Mouse (Mus musculus) embryo, embryonic 10.5 days (tissue): Measurements from ENCODE around the gene Gm49380.
"Not testable (repeated sequence)": the region's sequence is repeated elsewhere in the genome, so short reads cannot be mapped to it uniquely, and the experiment has no call there.

Experiments used
- DNase-seq: peaks from one replicate; pipeline ENCODE4 v3.0.0-alpha.2; 2015; ENCODE audit warnings: low spot score

Gene Gm49380

DNA sequence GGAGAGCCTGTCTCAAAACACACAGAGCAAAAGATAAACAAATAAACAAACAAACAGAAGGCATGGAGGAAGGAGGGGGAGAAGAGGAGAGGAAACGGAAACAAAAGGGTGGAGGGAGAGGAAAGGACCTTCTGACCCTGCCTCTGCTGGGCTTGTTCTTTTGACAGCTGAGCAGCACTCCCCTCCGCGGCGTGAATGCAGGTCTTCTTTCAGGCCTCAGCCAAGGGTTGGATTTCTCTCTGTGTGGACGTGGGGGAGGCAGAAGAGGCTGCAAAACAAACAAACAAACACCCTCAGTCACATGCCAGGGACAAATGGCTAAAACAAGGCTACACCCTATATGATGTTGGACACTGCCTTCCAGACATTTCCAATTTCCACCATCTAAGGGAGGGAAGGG, 11.7 kb upstream of the Gm49380 start:
- DNase-seq = no peak

DNA sequence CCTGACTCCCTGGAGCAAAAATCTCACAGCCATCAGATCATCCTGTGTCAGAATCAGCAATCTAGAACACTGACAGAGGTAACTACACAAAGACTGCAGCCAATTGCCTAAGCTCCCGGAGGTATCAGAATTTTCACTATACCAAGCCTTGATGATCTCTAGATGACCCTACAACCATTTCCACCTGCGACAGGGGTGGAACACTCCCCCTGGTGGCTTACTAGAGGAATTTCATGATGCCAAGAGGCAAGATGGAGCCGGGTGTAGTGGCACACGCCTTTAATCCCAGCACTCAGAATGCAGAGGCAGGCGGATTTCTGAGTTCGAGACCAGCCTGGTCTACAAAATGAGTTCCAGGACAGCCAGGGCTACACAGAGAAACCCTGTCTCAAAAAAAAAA, 11.0 kb upstream of the Gm49380 start:
- DNase-seq = no peak

DNA sequence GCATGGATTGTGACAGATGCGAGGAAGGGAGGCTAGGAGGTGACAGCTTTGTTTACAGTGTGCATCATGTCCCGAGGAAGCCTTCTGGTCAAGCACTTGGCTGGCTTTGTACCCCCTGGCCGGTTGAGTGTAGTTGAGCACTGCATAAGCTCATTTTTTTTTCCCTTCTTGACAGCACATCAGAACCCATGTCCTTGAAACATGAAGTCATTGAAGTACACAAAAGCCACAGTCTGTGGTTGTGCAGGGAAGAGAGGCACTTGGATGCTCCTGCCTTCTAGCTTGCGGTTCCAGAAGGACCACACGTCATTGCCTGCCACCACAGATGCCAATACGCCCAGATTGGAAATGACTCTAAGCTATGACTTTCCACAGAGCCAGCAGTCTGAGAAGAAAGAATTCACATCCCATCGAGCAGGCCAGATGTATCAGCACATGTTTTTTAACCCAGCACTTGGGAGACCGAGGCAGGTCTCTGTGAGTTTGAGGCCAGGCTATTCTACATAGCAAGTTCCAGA, 6.7 kb upstream of the Gm49380 start:
- no peak for DNase-seq

DNA sequence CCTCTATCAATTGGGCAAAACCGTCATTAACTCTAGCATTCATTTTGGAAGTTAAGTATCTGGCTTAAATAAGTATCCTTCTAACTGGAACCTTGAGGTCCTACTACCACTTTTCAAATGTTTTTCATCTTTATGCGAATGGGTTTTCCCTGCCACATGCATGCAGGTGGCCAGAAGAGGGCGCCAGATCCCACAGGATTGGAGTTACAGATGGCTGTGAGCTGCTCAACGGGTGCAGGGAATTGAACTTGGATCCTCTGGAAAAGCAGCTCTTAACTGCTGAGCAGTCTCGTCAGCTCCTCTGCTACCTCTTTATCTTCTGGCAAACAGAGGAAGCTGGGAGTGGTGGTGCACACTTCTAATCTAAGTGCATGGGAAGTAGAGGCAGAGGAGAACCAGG, 5.7 kb upstream of the Gm49380 start:
- no peak for DNase-seq

DNA sequence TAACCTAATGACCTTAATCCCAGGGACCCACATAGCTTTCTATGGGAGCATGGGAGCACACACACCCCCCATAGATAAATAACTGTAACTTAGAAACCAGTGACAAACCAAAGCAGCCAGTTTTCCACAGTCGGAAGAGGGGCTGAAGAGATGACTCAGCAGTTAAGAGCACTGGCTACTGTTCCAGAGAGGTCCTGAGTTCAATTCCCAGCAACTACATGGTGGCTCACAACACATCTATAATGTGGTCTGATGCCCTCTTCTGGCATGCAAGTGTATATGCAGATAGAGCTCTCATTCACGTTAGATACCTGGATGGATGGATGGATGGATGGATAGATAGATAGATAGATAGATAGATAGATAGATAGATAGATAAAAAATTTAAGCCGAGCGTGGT, 2.9 kb upstream of the Gm49380 start:
- DNase-seq = no peak

DNA sequence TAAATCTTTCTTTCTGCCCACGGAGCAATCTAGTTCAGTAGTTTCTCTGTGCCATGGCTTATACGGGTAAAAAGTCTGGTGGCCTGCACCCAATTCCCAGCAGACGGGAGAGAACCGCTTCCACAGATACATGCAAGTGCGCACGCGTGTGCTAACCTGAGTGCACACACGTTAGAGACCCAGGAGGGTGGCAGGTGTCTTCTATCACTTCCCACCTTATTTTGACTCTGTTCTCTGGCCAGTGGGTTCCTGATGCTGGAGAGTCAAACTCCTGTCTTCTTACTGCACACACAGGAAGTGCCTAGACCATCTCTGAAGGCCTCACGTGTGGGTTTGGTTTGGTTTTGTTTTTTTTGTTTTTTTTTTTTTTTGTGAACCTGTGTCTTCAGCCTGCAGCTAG, 2.3 kb upstream of the Gm49380 start:
- no peak for DNase-seq

DNA sequence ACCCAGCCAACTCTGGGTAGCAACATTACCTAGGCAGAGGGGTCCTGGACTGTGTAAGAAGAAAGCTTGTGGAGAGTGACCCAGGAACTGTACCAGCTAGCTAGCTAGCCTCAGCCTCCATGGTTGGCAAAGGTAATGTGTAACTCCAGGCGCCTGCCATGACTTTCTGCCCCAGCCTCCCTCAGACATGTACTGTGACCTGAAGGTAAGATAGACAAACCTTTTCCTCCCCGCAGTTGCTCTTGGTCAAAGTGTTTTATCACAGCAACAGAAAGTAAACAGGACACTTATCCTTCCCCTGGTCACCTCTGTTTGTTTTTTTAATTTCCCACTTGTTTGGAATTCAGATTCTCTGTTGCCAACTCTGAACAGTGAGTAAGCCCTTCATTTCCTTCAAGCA, 1.2 kb upstream of the Gm49380 start:
- no peak for DNase-seq

DNA sequence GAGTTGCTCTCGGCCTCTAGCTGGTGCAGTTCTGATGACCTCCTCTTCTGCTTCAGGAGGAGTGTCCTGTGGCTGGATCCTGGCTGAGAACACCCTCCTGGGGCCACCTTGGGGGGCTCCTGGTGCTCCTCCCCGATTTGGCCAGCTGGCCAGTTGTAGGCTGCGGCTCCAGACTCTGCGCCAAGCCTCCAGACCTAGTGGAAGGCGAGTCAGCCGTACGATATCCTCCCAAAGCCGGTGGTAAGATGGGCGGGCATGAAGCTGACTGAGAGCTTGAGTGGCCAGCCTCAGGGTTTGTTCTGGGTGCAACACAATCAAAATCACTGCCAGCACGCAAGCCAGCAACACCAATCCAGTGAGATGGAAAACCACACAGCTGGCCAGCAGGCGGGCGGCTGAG, 1.4 kb downstream of the Gm49380 start:
- DNase-seq = not testable (repeated sequence)

DNA sequence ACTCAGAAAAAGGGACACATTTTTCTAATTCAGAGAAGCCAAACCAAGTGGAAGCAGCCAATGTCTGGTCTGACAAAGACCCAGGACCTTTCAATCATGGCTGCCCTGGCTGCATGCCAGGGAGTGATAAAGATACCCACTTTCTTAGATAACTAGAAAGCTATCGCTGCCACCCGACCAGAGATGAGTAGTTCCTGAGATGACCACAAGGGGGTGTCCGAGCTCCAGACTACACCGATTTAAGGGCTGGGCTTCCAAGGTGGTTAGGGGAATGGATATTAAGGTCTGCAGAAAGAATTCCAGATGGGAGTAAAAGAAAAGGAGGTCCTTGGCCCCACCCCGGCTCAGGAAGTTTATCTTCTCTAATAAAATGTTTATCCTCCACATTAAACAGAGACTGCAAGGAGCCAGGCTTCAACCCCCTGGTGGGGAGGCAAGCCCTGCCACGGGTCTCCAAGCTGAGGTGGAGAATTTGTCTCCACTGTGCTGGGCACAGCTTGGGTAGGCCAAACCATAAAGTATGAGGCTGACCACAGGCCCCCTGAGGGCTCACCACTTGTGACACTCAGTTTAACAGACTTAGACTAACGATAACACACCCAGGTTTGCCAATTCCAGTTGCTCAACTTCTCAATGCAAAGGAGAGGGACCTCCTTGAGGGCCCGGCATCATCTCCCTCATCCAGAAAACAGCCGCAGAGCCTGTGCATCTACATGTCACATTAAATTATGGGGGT, 3.8 kb downstream of the Gm49380 start:
- peak; percentile 86 for DNase-seq

DNA sequence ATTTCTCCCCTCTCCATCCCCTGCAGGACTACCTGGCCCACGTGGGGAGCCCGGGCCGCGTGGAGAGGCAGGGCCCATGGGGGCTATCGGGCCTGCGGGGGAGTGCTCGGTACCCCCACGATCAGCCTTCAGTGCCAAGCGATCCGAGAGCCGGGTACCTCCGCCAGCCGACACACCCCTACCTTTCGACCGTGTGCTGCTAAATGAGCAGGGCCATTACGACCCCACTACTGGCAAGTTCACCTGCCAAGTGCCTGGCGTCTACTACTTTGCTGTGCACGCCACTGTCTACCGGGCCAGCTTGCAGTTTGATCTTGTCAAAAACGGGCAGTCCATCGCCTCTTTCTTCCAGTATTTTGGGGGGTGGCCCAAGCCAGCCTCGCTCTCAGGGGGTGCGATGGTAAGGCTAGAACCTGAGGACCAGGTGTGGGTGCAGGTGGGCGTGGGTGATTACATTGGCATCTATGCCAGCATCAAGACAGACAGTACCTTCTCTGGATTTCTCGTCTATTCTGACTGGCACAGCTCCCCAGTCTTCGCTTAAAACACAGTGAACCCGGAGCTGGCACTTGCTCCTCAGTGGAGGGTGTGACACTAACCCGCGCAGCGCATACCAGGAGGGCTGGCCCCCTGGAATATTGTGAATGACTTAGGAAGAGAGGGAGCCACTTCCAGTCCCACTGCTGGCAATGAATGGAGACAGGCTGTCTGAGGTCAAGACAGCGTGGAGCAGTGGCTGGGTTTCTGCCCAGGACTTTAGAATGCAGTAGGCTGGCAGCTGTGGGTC, 4.8 kb downstream of the Gm49380 start:
- no peak for DNase-seq

DNA sequence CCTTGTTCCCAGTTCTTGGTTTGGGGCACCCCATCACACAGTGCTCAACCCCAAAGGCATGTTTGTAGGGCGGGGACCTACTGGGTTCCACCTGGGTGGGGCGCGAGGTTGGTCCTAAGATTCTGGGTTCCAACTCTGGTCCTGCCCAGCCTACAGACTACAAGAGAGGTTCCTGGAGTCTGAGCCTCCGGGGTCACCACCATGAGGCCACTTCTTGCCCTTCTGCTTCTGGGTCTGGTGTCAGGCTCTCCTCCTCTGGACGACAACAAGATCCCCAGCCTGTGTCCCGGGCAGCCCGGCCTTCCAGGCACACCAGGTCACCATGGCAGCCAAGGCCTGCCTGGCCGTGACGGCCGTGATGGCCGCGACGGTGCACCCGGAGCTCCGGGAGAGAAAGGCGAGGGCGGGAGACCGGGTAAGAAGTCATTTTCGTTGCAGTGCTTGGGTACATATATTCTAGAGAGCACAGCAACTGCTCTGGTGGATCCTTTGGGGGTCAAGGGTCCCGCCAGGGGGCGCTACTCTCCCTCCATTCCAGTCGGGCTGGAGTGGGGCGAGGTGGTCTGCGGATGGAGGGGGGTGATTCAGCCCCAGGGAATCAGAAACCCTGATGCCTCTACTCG, 5.6 kb downstream of the Gm49380 start:
- peak; percentile 66 for DNase-seq

DNA sequence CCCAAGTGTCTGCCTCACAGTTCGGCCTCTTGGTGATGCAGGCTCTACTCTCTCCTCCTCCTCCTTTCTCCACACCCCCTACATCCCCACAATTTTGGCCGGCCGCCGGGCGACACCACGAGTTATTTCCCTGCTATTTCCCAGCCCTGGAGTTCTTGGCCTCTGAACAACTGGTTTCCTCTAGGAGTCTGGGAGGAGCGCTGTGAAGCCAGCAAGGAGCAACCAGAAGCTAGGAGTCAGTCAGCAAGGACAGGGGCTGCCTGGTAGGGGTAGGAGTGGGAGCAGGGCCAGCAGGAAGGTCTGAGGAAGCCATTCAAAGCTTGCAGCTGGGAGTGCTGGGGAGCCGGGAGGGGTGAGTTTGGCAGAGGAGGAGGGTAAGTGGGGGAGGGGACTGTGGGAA, 6.2 kb downstream of the Gm49380 start, which contains the start of gene C1qtnf5:
Gene C1qtnf5 (plus strand): TSS at position 136 of the 400 bp plus-strand sequence.
- DNase-seq = no peak

DNA sequence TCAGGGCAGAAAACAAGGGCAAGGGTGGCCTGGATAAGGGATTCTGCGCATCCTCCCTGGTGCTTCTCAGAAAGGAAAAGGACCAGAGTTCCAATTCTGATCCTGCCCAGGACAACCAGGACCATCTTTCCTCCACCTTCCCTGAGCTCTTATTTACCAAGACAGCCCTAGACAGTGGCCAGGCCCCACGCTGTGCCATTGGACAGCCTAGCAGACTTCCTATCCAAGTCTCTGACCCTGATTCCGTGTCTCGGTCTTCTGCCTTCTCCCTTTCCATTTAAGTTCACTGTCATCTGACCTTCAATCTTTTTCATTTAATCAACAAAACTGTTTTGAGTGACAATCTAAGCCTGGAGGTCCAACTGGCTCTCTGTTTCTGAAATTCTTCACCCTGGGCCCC, 6.7 kb downstream of the Gm49380 start:
- DNase-seq = no peak

DNA sequence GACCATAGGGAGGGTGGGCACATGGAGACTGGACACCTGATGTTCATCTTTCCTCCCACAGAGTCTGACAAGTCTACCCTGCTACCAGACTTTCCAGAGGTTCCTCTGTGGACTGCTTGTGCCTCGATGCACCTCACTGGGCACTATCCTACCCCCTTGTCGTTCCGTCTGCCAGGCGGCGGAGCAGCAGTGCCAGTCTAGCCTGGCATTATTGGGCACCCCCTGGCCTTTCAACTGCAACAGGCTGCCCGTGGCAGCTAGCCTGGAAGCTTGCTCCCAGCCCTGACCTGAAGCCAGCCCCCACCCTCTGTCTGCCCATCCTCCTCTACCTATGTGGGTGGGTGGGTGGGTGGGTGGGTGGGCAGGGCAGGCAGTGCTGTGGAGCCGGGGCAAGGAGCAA, 7.1 kb downstream of the Gm49380 start:
- DNase-seq = no peak

DNA sequence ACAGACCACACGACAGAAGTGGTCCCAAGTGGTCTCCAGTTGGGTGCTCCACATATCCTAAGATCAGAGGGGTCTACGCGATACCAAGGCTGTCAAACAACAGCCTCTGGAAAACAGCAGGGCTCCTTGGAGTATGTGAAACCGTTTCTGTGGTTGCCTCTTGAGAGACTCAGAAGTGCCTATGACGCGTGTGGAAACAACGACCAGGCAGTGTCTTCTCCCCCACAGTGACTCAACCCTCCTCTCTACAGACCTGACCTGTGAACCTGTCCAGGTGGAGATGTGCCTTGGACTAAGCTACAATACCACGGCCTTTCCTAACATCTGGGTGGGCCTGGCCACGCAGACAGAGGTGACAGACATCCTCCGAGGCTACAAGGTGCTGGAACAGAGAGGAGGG, 7.5 kb downstream of the Gm49380 start:
- no peak for DNase-seq

DNA sequence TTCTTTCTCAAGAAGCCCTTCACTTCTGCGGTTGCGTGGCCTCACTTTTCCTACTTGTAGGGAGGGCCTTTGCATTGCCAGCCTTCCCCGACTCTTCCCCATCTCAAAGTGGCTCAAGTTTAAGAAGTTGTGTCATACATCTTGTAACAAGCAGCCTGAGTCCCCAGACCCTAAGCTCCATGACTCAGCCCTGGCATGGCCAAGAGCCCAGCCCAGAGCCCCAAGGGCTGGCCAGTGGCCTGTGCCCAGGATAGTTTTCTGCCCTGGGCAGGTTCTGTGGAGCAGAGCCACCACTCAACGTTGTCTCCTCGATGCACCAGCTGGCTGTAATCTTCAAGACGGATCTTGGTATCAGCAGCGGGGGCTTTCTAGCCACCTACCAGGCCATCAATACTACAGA, 8.4 kb downstream of the Gm49380 start:
- no peak for DNase-seq

DNA sequence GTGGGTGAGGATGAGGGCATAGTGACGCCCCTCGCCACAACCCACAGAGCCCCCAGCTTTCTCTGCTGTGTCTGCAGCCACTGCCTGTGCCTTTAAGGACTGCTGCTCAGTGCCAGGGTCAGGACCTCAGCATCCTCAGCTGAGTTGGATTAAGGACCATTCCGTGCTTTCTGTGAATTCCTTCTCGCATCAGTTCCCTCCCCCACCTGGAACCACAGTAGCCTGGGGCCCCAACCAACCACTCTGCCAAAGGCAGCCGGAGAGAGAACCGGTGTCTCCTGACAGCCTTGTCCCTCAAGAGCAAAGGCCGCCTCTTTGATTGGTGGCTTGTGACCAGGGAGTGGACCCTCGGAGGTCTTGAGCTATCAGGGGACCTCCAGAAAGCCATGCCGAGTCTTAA, 11.8 kb downstream of the Gm49380 start, which contains the start of gene Mfrp:
Gene Mfrp (plus strand): TSS at position 240 of the 400 bp plus-strand sequence.
- peak; percentile 26 for DNase-seq

DNA sequence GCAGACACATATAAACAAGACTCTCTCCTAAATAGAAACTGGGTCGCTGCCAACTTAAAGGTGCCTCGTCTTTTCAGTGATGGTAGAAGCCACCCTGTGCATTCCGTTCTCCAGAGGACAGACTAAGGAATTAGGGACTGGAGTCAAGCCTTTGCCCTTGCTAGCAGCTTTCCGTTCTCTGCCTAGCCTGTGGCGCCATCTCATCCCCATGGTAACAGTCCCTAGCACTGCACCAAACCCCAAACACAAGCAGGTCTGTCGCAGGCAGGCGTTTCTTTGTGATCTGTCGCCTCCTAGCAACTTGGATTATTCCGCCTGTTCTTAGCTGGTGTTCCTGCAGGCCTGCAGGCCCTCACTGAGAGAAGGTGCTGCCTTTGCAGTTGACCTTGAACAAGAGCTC, 16.8 kb downstream of the Gm49380 start:
- DNase-seq = peak; percentile 68

DNA sequence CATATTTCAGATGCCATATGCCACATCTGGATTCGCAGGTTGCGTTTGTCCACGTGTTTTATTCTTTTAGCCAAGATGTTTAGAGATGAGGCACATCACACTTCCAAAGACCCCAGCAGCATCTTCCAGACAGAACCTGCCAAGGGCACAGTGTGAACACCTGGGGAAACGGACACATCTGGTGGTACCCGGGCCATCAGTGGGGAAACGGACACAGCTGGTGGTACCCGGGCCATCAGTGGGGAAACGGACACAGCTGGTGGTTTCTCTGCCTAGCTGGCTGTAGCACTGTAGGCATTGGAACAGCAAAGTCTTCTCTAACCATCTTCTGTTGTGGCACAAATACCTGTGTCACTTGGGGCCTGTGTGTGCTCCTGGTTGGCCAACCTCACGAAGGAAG, 17.5 kb downstream of the Gm49380 start:
- no peak for DNase-seq

DNA sequence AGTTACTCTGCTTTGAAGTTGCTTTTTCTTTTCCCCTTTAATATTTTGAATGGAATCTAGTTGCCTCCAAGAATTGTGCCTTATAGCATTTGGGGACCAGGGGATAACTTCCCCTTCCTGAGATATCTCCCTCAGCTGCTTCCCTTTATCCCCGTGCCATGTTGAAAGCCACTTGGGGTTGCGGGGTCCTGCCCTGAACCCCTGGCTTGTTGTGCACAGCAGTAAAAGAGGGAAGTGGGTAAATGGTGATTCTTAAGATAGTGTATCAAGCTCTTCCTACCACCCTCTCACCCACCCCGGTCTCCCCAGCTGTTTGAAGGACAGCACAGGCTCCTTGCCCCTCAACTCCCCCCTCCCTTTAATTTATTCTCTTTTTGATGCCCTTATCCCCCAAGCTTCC, 18.6 kb downstream of the Gm49380 start:
- DNase-seq = no peak

DNA sequence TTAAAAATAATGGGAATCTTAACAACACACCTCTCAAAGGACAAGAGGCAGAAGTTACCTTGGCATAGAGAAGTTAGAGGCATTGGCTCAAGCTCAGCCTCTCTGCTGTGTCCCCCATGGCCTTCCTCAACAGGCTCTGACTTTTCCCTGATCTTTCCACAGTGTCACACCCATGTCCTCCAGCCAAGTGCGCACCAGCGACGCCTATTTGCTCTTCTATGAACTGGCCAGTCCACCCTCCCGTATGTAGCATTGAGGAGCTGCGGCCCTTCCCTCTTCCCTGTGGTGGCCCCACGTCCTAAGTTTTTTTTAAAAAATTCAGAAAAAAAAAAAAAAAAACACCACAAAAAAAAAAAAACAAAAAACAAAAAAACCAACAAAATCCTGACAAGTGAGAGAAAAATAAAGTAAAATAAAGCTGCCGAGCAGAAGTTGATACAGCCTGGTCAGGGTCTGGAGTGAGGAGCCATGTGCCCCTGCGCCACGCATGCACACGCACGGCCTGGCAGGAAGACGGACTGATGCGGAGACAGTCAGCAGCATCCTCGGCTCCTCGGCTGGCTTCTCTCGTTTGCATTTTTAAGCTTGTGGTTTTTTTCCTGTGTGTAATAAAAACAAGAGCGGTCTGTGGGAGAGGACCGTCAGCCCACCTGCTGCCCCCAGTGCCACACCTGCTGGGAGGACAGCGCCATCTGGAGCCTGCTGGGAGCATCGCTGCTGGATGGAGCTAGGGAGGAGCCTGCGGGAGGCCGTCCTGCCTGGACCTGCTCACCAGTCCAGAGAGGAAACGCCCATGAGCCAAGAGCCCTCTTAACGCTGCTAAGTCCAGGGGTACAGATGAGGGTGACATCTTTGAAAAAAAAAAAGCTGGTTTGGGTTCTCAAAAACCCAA, 19.4 kb downstream of the Gm49380 start:
- peak; percentile 82 for DNase-seq
